Comparison of ENCODE assay signal across 9 mouse cellular contexts in the genomic region with DNA sequence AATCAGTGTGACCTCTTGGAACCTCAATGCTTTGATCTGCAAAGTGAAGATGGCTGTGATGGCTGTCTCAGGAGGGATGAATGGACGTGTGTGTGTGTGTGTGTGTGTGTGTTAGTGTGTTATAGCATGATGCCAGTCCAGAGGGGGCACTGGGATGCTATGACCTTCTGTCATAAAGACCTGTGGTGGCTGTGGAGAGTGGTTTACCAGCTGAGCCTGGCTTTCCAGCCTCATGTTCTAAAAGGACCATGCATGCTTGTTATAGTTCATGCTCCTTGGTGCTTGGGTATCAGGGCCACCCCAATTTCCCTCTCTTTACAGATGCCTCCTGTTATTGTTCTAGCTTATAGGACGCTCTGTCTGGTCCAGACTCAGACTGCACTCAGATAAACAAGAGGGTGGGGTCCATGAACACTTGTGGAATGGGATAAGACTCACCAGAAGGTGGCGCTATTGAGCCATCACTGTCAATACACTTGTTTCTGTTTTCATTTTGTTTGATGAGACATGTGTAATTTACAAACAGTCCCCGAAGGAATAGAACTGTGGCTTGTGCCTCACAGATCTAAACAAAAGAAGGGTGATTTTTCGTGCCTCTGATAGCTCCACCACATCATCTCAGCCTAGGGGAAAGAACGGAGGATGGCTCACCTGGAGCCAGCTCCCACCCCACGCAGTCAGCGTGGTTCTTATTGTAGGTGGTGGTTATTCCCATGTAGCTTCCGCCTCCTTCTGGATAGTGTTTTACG.
DNase-seq lines count a peak whose midpoint lies in the region; ATAC-seq lines count a peak whose summit lies in the region.
"Had no signal": no experiment of that assay in that cellular context is flagged by ENCODE, and none has a peak within 500 bp of the region (broad histone marks: within the 10 kb centered on the region; RNA-seq: fewer than 3 reads in every experiment).

No protein-coding gene starts in this region.

- no peaks in the 10 kb centered on the region for H3K36me3 ChIP-seq in forebrain, embryonic 11.5 days (ENCODE audit: control insufficient read depth, insufficient read depth, low read length)
- H3K36me3 ChIP-seq in forebrain, embryonic 13.5 days (ENCODE audit: poor library complexity, severe bottlenecking), result no peaks in the 10 kb centered on the region
- H3K36me3 ChIP-seq in splenic B cell, adult 2 months (ENCODE audit: control insufficient read depth, insufficient read depth, low read length, poor library complexity, severe bottlenecking), result no peaks in the 10 kb centered on the region
- H3K36me3 ChIP-seq: lung, embryonic 15.5 days had no signal

- no peaks in the 10 kb centered on the region for H3K4me1 ChIP-seq in forebrain, embryonic 11.5 days (replicated peaks; ENCODE audit: control insufficient read depth, insufficient read depth, low read length)
- H3K4me1 ChIP-seq in forebrain, embryonic 13.5 days, result no peaks in the 10 kb centered on the region
- H3K4me1 ChIP-seq: lung, embryonic 15.5 days had no signal

- peak; percentile 79 for DNase-seq in forebrain, embryonic 11.5 days (ENCODE audit: low spot score)
- DNase-seq in B cell, adult 2 months, result peak; percentile 76 to 77
- DNase-seq in adrenal gland, postnatal 36 days, result peak; percentile 27 to 48
- DNase-seq in frontal cortex, postnatal 25 days (ENCODE audit: low spot score in 2 of 2), result peak; percentile 35 to 43
- DNase-seq in large intestine, adult 2 months (ENCODE audit: low read depth, low spot score), result peak; percentile 19
- peak; percentile 49 for DNase-seq in lung, postnatal 14 days
- peak; percentile 82 for DNase-seq in splenic B cell, adult 2 months (ENCODE audit: low read depth, low spot score)

- no peaks in the 10 kb centered on the region for H3K27me3 ChIP-seq in forebrain, embryonic 11.5 days (ENCODE audit: control insufficient read depth, insufficient read depth, low read length)
- H3K27me3 ChIP-seq in forebrain, embryonic 13.5 days, result no peaks in the 10 kb centered on the region
- no peaks in the 10 kb centered on the region for H3K27me3 ChIP-seq in splenic B cell, adult 2 months (ENCODE audit: control insufficient read depth, insufficient read depth, low read length, poor library complexity, severe bottlenecking)
- H3K27me3 ChIP-seq: lung, embryonic 15.5 days had no signal

- ATAC-seq in forebrain, embryonic 11.5 days (replicated peaks; ENCODE audit: low FRiP score), result 0 out of 2 replicates have a peak, but pooled peaks have one; percentile 30
- no peak for ATAC-seq in forebrain, embryonic 13.5 days

- H3K9ac ChIP-seq in forebrain, embryonic 11.5 days (ENCODE audit: low read length), result no peak overlapping the region
- no peak overlapping the region for H3K9ac ChIP-seq in forebrain, embryonic 13.5 days
- H3K9ac ChIP-seq: lung, embryonic 15.5 days had no signal

- H3K4me3 ChIP-seq in forebrain, embryonic 11.5 days (ENCODE audit: low read depth, low read length), result no peak overlapping the region
- H3K4me3 ChIP-seq in forebrain, embryonic 13.5 days, result no peak overlapping the region
- H3K4me3 ChIP-seq: lung, embryonic 15.5 days had no signal

- no peak overlapping the region for H3K4me2 ChIP-seq in forebrain, embryonic 11.5 days (ENCODE audit: low read depth, low read length, severe bottlenecking)
- no peak overlapping the region for H3K4me2 ChIP-seq in forebrain, embryonic 13.5 days
- H3K4me2 ChIP-seq: lung, embryonic 15.5 days had no signal

- no peak overlapping the region for H3K27ac ChIP-seq in forebrain, embryonic 11.5 days (ENCODE audit: low read depth, low read length)
- H3K27ac ChIP-seq in forebrain, embryonic 13.5 days, result no peak overlapping the region
- H3K27ac ChIP-seq: lung, embryonic 15.5 days had no signal

- H3K9me3 ChIP-seq in forebrain, embryonic 11.5 days (ENCODE audit: control insufficient read depth, low read length), result no peaks in the 10 kb centered on the region
- H3K9me3 ChIP-seq in forebrain, embryonic 13.5 days (replicated peaks), result no peaks in the 10 kb centered on the region
- H3K9me3 ChIP-seq: lung, embryonic 15.5 days had no signal

- 56% methylated on average over 10 of the region's 10 CpGs for WGBS in forebrain, embryonic 11.5 days
- WGBS in forebrain, embryonic 13.5 days, result 53% methylated on average over 10 of the region's 10 CpGs
- 54% methylated on average over 10 of the region's 10 CpGs for WGBS in large intestine, adult 2 months

Comparison
In these comparisons a context has a peak if more than half of its experiments do, and no peak if none do; other contexts are left out.
1. DNase-seq: peak in every context shown above with its lines; median percentile 82 in splenic B cell, adult 2 months; 79 in forebrain, embryonic 11.5 days; 76 in B cell, adult 2 months; 49 in lung, postnatal 14 days; 39 in frontal cortex, postnatal 25 days; 38 in adrenal gland, postnatal 36 days; 19 in large intestine, adult 2 months.